Mouse (Mus musculus): Measurements from ENCODE around the gene Adora3.

DNA sequence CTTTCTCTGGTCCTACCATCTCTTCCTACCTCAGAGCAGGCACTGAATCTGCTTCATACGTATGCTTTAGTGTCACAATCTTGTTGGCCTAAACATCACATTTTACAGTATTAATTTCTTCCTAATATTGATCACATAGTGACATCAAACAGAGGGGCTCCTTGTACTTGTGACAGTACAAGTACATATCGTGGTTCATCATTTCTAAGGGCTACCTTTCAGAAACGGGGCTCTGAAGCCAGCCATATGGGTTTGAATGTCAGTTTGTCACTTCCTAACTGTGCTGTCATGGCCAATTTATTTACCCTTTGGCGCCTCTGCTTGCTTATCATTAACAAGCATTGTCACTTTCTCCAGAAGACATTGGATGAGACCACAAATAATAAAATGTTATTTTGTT, 30.8 kb downstream of the Adora3 start:
- TF ChIP-seq CTCF (IDR thresholded peaks at IDR 0.05; ENCODE audit: borderline replicate concordance, insufficient read depth, low read depth, low read length) (no peak), POLR2A (IDR thresholded peaks at IDR 0.05; ENCODE audit: borderline replicate concordance, insufficient read depth, low read length) (no peak)
